Comparison of ENCODE assay signal across 24 mouse cellular contexts in genomic region chr10:85503453-85503852, GRCm38 (mm10).
DNase-seq lines count a peak whose midpoint lies in the region; ATAC-seq lines count a peak whose summit lies in the region.
"Had no signal": no experiment of that assay in that cellular context is flagged by ENCODE, and none has a peak within 500 bp of the region (broad histone marks: within the 10 kb centered on the region; RNA-seq: fewer than 3 reads in every experiment).

No protein-coding gene starts in this region.

- H3K4me3 ChIP-seq in lung, embryonic 15.5 days: no peak overlapping the region
- H3K4me3 ChIP-seq in limb, embryonic 12.5 days (replicated peaks): no peak overlapping the region
- no peak overlapping the region for H3K4me3 ChIP-seq in intestine, embryonic 16.5 days (ENCODE audit: low read length)
- H3K4me3 ChIP-seq: forebrain, embryonic 15.5 days; hindbrain, embryonic 10.5 days; myocyte; neural tube, embryonic 15.5 days had no signal

- H3K4me1 ChIP-seq in lung, embryonic 15.5 days: peaks cover 9% of the 10 kb centered on the region; the same call in 1 of the 2 replicates
- H3K4me1 ChIP-seq in limb, embryonic 12.5 days (replicated peaks): peaks cover 37% of the 10 kb centered on the region
- no peaks in the 10 kb centered on the region for H3K4me1 ChIP-seq in intestine, embryonic 16.5 days (ENCODE audit: control insufficient read depth, insufficient read depth, low read length)
- H3K4me1 ChIP-seq: forebrain, embryonic 15.5 days had no signal

- H3K36me3 ChIP-seq in lung, embryonic 15.5 days: no peaks in the 10 kb centered on the region
- H3K36me3 ChIP-seq in limb, embryonic 12.5 days: no peaks in the 10 kb centered on the region
- no peaks in the 10 kb centered on the region for H3K36me3 ChIP-seq in intestine, embryonic 16.5 days (ENCODE audit: control insufficient read depth, insufficient read depth, low read length)
- H3K36me3 ChIP-seq: forebrain, embryonic 15.5 days; hindbrain, embryonic 10.5 days; neural tube, embryonic 15.5 days had no signal

- no peak overlapping the region for H3K4me2 ChIP-seq in lung, embryonic 15.5 days
- H3K4me2 ChIP-seq in limb, embryonic 12.5 days: no peak overlapping the region
- H3K4me2 ChIP-seq in intestine, embryonic 16.5 days (ENCODE audit: low read depth, low read length): no peak overlapping the region
- H3K4me2 ChIP-seq: forebrain, embryonic 15.5 days; neural tube, embryonic 15.5 days had no signal

- no peaks in the 10 kb centered on the region for H3K9me3 ChIP-seq in lung, embryonic 15.5 days
- H3K9me3 ChIP-seq in limb, embryonic 12.5 days: no peaks in the 10 kb centered on the region
- no peaks in the 10 kb centered on the region for H3K9me3 ChIP-seq in intestine, embryonic 16.5 days (ENCODE audit: control insufficient read depth, low read length)
- H3K9me3 ChIP-seq: forebrain, embryonic 15.5 days; hindbrain, embryonic 10.5 days; neural tube, embryonic 15.5 days had no signal

- ATAC-seq in lung, embryonic 15.5 days (ENCODE audit: borderline replicate concordance, extremely low read depth, low FRiP score, low TSS enrichment): peak; percentile 66; the same call in 1 of the 2 replicates
- no peak for ATAC-seq in limb, embryonic 12.5 days (ENCODE audit: insufficient number of reproducible peaks, insufficient read depth, low FRiP score, low TSS enrichment, low read depth)
- no peak for ATAC-seq in intestine, embryonic 16.5 days
- ATAC-seq: activated CD4-positive, CD25-positive, alpha-beta regulatory T cell, adult 4 months; forebrain, embryonic 15.5 days; hindbrain, postnatal 0 days; Patski had no signal

- H3K9ac ChIP-seq in lung, embryonic 15.5 days: no peak overlapping the region
- H3K9ac ChIP-seq in limb, embryonic 12.5 days (replicated peaks): no peak overlapping the region
- no peak overlapping the region for H3K9ac ChIP-seq in intestine, embryonic 16.5 days (ENCODE audit: low read depth, low read length)
- H3K9ac ChIP-seq: forebrain, embryonic 15.5 days; liver, embryonic 14.5 days; neural tube, embryonic 15.5 days had no signal

- no peak for DNase-seq in lung, adult 18-20 months
- peak; percentile 77 for DNase-seq in Muller cell, postnatal 12 days (ENCODE audit: inconsistent ontology term)
- DNase-seq in natural killer cell, adult 2 months (ENCODE audit: low spot score in 2 of 2): peak; percentile 7 to 13
- DNase-seq in ovary, postnatal 10 days (ENCODE audit: low spot score): no peak
- DNase-seq: adrenal gland, postnatal 10 days; cerebellum, postnatal 10 days; embryo, embryonic 11 days; gastrocnemius, postnatal 36 days; kidney, adult 11 months; kidney, postnatal 10 days; midbrain, embryonic 14.5 days; right cerebral cortex, postnatal 4 days; thymus, adult 2 months had no signal

- H3K27ac ChIP-seq in lung, embryonic 15.5 days: no peak overlapping the region
- 0 out of 2 replicates have a peak overlapping the region, but pooled peaks have one; percentile 1 for H3K27ac ChIP-seq in limb, embryonic 12.5 days
- no peak overlapping the region for H3K27ac ChIP-seq in intestine, embryonic 16.5 days (ENCODE audit: low read length)
- H3K27ac ChIP-seq: forebrain, embryonic 15.5 days; hindbrain, embryonic 10.5 days; hindbrain, postnatal 0 days; liver, embryonic 14.5 days; neural tube, embryonic 15.5 days had no signal

- H3K27me3 ChIP-seq in lung, embryonic 15.5 days: no peaks in the 10 kb centered on the region
- H3K27me3 ChIP-seq in limb, embryonic 12.5 days: no peaks in the 10 kb centered on the region
- H3K27me3 ChIP-seq in intestine, embryonic 16.5 days (replicated peaks; ENCODE audit: control insufficient read depth, insufficient read depth, low read length): no peaks in the 10 kb centered on the region
- H3K27me3 ChIP-seq: forebrain, embryonic 15.5 days; neural tube, embryonic 15.5 days; Patski had no signal

- WGBS in lung, embryonic 15.5 days: 78% methylated on average over 7 of the region's 7 CpGs
- WGBS in limb, embryonic 12.5 days: 90% methylated on average over 7 of the region's 7 CpGs
- WGBS in intestine, embryonic 16.5 days: 86% methylated on average over 7 of the region's 7 CpGs

Comparison
In these comparisons a context has a peak if more than half of its experiments do, and no peak if none do; other contexts are left out.
1. DNase-seq: peak in Muller cell, postnatal 12 days (single experiment) and natural killer cell, adult 2 months (2 of 2); none in lung, adult 18-20 months (0 of 2) and ovary, postnatal 10 days (single experiment).